Mouse (Mus musculus) heart, adult 2 months (tissue): ENCODE results near the gene Slc25a39. TPM values are rescaled to one million over a fixed set of nuclear protein-coding genes. Genes with fewer than 3 reads are reported as not detected.

ENCODE experiments used
- DNase-seq, 2 experiments: peaks; one replicate each; pipeline ENCODE4 v3.0.0; 2021
- H3K27ac ChIP-seq: fragments of 200-600 bp; 2 replicates; pipeline ENCODE4 v1.8.1; 2022
- H3K27me3 ChIP-seq: fragments of 200-500 bp; 2 replicates; pipeline ENCODE4 v1.6.1; 2012; ENCODE audit warnings: mild to moderate bottlenecking, low read length, inconsistent platforms, mixed read lengths; ENCODE audit not compliant: control insufficient read depth, insufficient read depth
- H3K36me3 ChIP-seq: fragments of 200-500 bp; 2 replicates; pipeline ENCODE4 v1.6.1; 2012; ENCODE audit warnings: low read length, inconsistent platforms; ENCODE audit not compliant: control insufficient read depth, insufficient read depth
- H3K4me1 ChIP-seq: fragments of 200-500 bp; 2 replicates; pipeline ENCODE4 v1.6.1; 2011; ENCODE audit warnings: low read length; ENCODE audit not compliant: control insufficient read depth, insufficient read depth
- H3K4me3 ChIP-seq: fragments of 200-600 bp; 2 replicates; pipeline ENCODE4 v1.8.1; 2022
- H3K79me2 ChIP-seq: fragments of 200-500 bp; replicated peaks from 2 replicates; pipeline ENCODE4 v1.6.1; 2012; ENCODE audit warnings: mild to moderate bottlenecking, inconsistent platforms, low read length, moderate library complexity, mixed read lengths; ENCODE audit not compliant: control insufficient read depth, insufficient read depth
- H3K9ac ChIP-seq: fragments of 200-500 bp; 2 replicates; pipeline ENCODE4 v1.6.1; 2012; ENCODE audit warnings: low read depth, mild to moderate bottlenecking, control low read depth, inconsistent platforms, low read length, mixed read lengths
- CTCF ChIP-seq: fragments of 200-600 bp; IDR thresholded peaks from 2 replicates; pipeline ENCODE4 v1.8.1; 2022; ENCODE audit warnings: antibody characterized with exemption, mild to moderate bottlenecking, moderate library complexity
- EP300 ChIP-seq: fragments of 200-500 bp; IDR thresholded peaks from 2 replicates; pipeline ENCODE4 v1.6.1; 2011; ENCODE audit warnings: low read depth, low read length, control low read depth; ENCODE audit not compliant: insufficient read depth
- POLR2A ChIP-seq: fragments of 200-500 bp; IDR thresholded peaks from 2 replicates; pipeline ENCODE4 v1.6.1; 2011; ENCODE audit warnings: mild to moderate bottlenecking, low read depth, low read length, control low read depth; ENCODE audit not compliant: insufficient read depth
- WGBS: fragments of 180-500 bp; shearing (Covaris S2); methylation state at CpG from one replicate; pipeline ENCODE4 v1.1.7; 2018; 5-methylcytosine and 5-hydroxymethylcytosine counted together
- intact Hi-C: fragments of 180-260 bp; cut with DNase I; formaldehyde crosslinking; loops from one replicate; pipeline ENCODE4 v1.15.1; 2025
- polyA plus RNA-seq: library from polyadenylated mRNA; depleted of rRNA; stranded (reverse); fragments of >200 nt; gene quantifications from 2 replicates; pipeline ENCODE4 v1.2.3, GENCODE M21; 2012
- total RNA-seq, 2 experiments: library from RNA; stranded (reverse); gene quantifications; 2 replicates each; pipeline ENCODE4 v1.2.3; 2021

Gene Slc25a39
- total and polyA plus RNA-seq, 3 experiments: 196 to 331 (median 213) TPM

DNA sequence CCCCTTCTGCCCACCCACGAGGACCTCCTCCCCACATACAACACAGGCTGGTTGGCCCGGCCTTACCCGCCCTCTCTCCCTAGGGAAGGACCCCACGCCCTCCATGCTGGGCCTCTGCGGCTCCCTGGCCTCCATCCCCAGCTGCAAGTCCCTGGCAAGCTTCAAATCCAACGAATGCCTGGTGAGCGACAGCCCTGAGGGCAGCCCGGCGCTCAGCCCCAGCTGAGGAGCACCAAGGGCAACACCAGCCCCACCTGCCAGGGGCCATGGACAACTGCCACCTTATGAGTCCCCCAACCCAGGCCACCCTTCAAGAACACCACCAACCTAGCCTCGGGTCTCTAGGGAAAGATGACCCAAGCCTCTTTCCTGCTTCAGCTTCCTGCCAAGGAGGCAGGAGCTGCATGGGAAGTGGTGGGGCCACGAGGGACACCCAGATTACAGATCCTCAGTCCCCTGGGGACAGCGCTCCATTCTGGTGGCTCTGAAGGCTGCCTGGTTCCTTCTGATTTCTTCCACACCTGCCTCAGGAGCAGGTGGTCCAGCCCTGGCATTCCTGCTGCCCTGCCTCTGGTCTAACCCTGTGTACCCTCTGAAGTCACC is 5.7 kb downstream of the Slc25a39 start:
- Histone ChIP-seq H3K79me2 (no peaks in the 10 kb centered on the region), H3K9ac (no peak overlapping the region), H3K4me1 (peaks cover 3% of the 10 kb centered on the region), H3K27ac (no peak overlapping the region), H3K4me3 (no peak overlapping the region), H3K36me3 (no peaks in the 10 kb centered on the region), H3K27me3 (peaks cover 8% of the 10 kb centered on the region)
- TF ChIP-seq CTCF (no peak), POLR2A (no peak; the same call in 1 of the 2 replicates), EP300 (no peak)
- WGBS: 45% methylated on average over 12 of the region's 12 CpGs
- intact Hi-C loops: no loop called here
- DNase-seq: no peak

- no peaks in the 10 kb centered on the region for H3K36me3 ChIP-seq
- 23% methylated on average over 12 of the region's 12 CpGs for WGBS
- H3K27me3 ChIP-seq: peaks cover 8% of the 10 kb centered on the region
- no peaks in the 10 kb centered on the region for H3K79me2 ChIP-seq
- H3K4me3 ChIP-seq: no peak overlapping the region
- no peak overlapping the region for H3K9ac ChIP-seq
- no peak for TF ChIP-seq EP300
- no peak for TF ChIP-seq POLR2A
- TF ChIP-seq CTCF: no peak
- H3K4me1 ChIP-seq: peaks cover 1% of the 10 kb centered on the region
- no peak for DNase-seq
- intact Hi-C loops: no loop called here
- H3K27ac ChIP-seq: no peak overlapping the region
Observed at GRCm38 (mm10) chr11:102400513-102401084, 7.1 kb downstream of the Slc25a39 start.

- Histone ChIP-seq H3K9ac (no peak overlapping the region), H3K36me3 (no peaks in the 10 kb centered on the region), H3K27ac (no peak overlapping the region), H3K4me3 (no peak overlapping the region), H3K4me1 (peaks cover 1% of the 10 kb centered on the region), H3K27me3 (peaks cover 8% of the 10 kb centered on the region), H3K79me2 (no peaks in the 10 kb centered on the region)
- TF ChIP-seq EP300 (no peak), POLR2A (no peak), CTCF (no peak)
- intact Hi-C loops: loop anchor here (5.0 kb wide), 1 partner anchor 52 kb away; no protein-coding TSS in a partner anchor
- WGBS: 5% methylated on average over 34 of the region's 34 CpGs
- DNase-seq: no peak
Observed at GRCm38 (mm10) chr11:102399610-102400072, 8.1 kb downstream of the Slc25a39 start.

DNA sequence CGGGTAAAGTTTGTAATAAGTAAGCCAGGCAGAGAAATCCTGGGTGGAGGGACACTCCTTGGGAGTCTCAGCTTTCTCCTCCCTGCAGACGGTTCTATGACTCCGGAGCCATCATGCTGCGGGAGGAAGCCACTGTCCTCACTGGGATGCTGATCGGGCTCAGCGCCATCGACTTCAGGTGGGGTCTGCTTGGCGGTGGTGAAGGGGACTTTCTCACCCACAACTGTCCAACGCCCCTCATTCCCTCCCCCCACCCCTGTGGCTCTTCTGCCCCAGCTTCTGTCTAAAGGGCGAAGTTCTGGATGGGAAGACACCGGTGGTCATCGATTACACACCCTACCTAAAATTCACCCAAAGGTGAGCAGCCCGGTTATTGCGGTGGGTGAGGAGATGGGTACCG is 8.6 kb downstream of the Slc25a39 start:
- intact Hi-C loops: loop anchor here (5.0 kb wide), 1 partner anchor 52 kb away; no protein-coding TSS in a partner anchor
- Histone ChIP-seq H3K27me3 (peaks cover 8% of the 10 kb centered on the region), H3K36me3 (no peaks in the 10 kb centered on the region), H3K27ac (no peak overlapping the region), H3K9ac (no peak overlapping the region), H3K4me3 (no peak overlapping the region), H3K4me1 (peaks cover 1% of the 10 kb centered on the region), H3K79me2 (no peaks in the 10 kb centered on the region)
- no peak for DNase-seq
- TF ChIP-seq EP300: no peak
- no peak for TF ChIP-seq CTCF
- no peak for TF ChIP-seq POLR2A
- WGBS: 19% methylated on average over 15 of the region's 15 CpGs

- no peak for TF ChIP-seq CTCF
- no peak for TF ChIP-seq EP300
- TF ChIP-seq POLR2A: no peak
- DNase-seq: no peak
- intact Hi-C loops: loop anchor here (5.0 kb wide), 1 partner anchor 51 kb away; no protein-coding TSS in a partner anchor
- Histone ChIP-seq H3K9ac (no peak overlapping the region), H3K27ac (no peak overlapping the region), H3K4me1 (peaks cover 5% of the 10 kb centered on the region), H3K36me3 (no peaks in the 10 kb centered on the region), H3K79me2 (no peaks in the 10 kb centered on the region), H3K27me3 (peaks cover 9% of the 10 kb centered on the region), H3K4me3 (no peak overlapping the region)
- WGBS: 75% methylated on average over 20 of the region's 20 CpGs
Observed at GRCm38 (mm10) chr11:102398007-102398825, 9.5 kb downstream of the Slc25a39 start.

DNA sequence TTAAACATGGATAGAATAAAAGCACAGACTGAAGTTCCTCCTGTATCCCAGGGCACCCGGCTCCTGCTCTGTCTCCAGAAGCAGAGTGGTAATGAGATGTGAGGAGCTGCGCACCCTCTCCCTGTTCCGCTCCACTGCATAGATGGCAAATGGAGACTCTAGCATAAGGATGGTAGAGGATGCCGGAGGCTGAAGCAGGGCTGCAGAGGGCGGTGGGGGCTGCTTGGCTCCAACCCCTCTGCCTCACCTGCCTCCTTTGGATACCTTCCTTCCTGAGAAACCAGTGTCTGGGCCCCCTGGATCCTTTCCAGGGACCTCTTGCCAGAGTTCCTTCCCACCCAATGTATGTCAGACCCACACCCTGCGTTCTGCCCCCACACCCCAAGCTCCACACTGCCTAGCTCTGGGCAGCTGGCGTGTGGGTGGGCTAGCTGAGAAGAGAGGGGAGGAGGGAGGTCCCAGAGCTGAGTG is 11.0 kb downstream of the Slc25a39 start:
- intact Hi-C loops: loop anchor here (5.0 kb wide), 1 partner anchor 49 kb away; no protein-coding TSS in a partner anchor
- Histone ChIP-seq H3K27me3 (peaks cover 9% of the 10 kb centered on the region), H3K9ac (no peak overlapping the region), H3K4me3 (no peak overlapping the region), H3K27ac (no peak overlapping the region), H3K79me2 (no peaks in the 10 kb centered on the region), H3K36me3 (no peaks in the 10 kb centered on the region), H3K4me1 (peaks cover 5% of the 10 kb centered on the region)
- TF ChIP-seq CTCF (no peak), POLR2A (no peak), EP300 (no peak)
- 76% methylated on average over 7 of the region's 7 CpGs for WGBS
- no peak for DNase-seq
